ENCODE assay signal across 9 mouse cellular contexts in genomic region chr15:102510590-102511284, GRCm38 (mm10). TPM values are rescaled to one million over a fixed set of nuclear protein-coding genes. Genes with fewer than 3 reads are reported as not detected.
DNase-seq lines count a peak whose midpoint lies in the region; ATAC-seq and TF ChIP-seq lines count a peak whose summit lies in the region.
"Had no signal": no experiment of that assay in that cellular context is flagged by ENCODE, and none has a peak within 500 bp of the region (broad histone marks: within the 10 kb centered on the region; RNA-seq: fewer than 3 reads in every experiment).

No protein-coding gene starts in this region.

- peak; percentile 98 for DNase-seq in ES-CJ7 (ENCODE audit: low read depth, low spot score)
- DNase-seq in cerebellum, adult 11 months, result peak; percentile 74
- DNase-seq in forebrain, embryonic 14.5 days (ENCODE audit: low spot score), result peak; percentile 93
- peak; percentile 79 to 86 for DNase-seq in heart, postnatal 14 days
- DNase-seq in layer of hippocampus, adult 11-12 months (ENCODE audit: low spot score), result peak; percentile 90
- DNase-seq in liver, postnatal 0 days, result peak; percentile 85

- no peak for TF ChIP-seq CTCF in liver, postnatal 0 days (IDR thresholded peaks at IDR 0.05; ENCODE audit: low read depth)
- 0 out of 2 replicates have a peak, but pooled peaks have one; percentile 7 for TF ChIP-seq CTCF in testis, adult 2 months (IDR thresholded peaks at IDR 0.05; ENCODE audit: control insufficient read depth, insufficient read depth, insufficient replicate concordance, low read depth, low read length)

- peaks cover 36% of the 10 kb centered on the region for H3K4me1 ChIP-seq in forebrain, embryonic 14.5 days (ENCODE audit: control insufficient read depth, insufficient read depth, low read length)
- peaks cover 10% of the 10 kb centered on the region for H3K4me1 ChIP-seq in liver, postnatal 0 days (ENCODE audit: insufficient read depth)
- H3K4me1 ChIP-seq in neural tube, embryonic 14.5 days (ENCODE audit: control insufficient read depth, insufficient read depth, low read length), result peaks cover 38% of the 10 kb centered on the region
- H3K4me1 ChIP-seq in testis, adult 2 months (ENCODE audit: control insufficient read depth, insufficient read depth, low read length), result peaks cover 14% of the 10 kb centered on the region

- H3K4me2 ChIP-seq in forebrain, embryonic 14.5 days (ENCODE audit: low read length), result peak overlapping the region; percentile 82
- H3K4me2 ChIP-seq in liver, postnatal 0 days (ENCODE audit: low read depth, low read length), result peak overlapping the region; percentile 97
- peak overlapping the region; percentile 51 for H3K4me2 ChIP-seq in neural tube, embryonic 14.5 days (ENCODE audit: low read depth, low read length)

- peak; percentile 19; the same call in 1 of the 2 replicates for TF ChIP-seq POLR2A in testis, adult 2 months (IDR thresholded peaks at IDR 0.05; ENCODE audit: control insufficient read depth, low read depth, low read length)

- no peaks in the 10 kb centered on the region for H3K27me3 ChIP-seq in forebrain, embryonic 14.5 days (replicated peaks; ENCODE audit: control insufficient read depth, insufficient read depth, low read length)
- H3K27me3 ChIP-seq in liver, postnatal 0 days (ENCODE audit: insufficient read depth, low read length), result no peaks in the 10 kb centered on the region
- H3K27me3 ChIP-seq in neural tube, embryonic 14.5 days (ENCODE audit: control insufficient read depth, insufficient read depth, low read length), result no peaks in the 10 kb centered on the region
- H3K27me3 ChIP-seq in testis, adult 2 months (ENCODE audit: control insufficient read depth, insufficient read depth, low read length), result no peaks in the 10 kb centered on the region

- H3K27ac ChIP-seq in forebrain, embryonic 14.5 days (ENCODE audit: low read depth, low read length), result peak overlapping the region; percentile 86
- no peak overlapping the region for H3K27ac ChIP-seq in liver, postnatal 0 days (ENCODE audit: low read depth)
- peak overlapping the region; percentile 79 for H3K27ac ChIP-seq in neural tube, embryonic 14.5 days (ENCODE audit: low read depth, low read length)
- H3K27ac ChIP-seq in testis, adult 2 months (ENCODE audit: control insufficient read depth, insufficient read depth, low read depth, low read length), result peak overlapping the region; percentile 39

- intact Hi-C loops in heart, postnatal 14 days (cut with DNase I), result no loop called here

- ATAC-seq in forebrain, embryonic 14.5 days, result peak; percentile 97
- ATAC-seq in liver, postnatal 0 days, result peak; percentile 92
- ATAC-seq in neural tube, embryonic 14.5 days (ENCODE audit: low read depth), result peak; percentile 94

- H3K9me3 ChIP-seq in forebrain, embryonic 14.5 days (replicated peaks; ENCODE audit: control insufficient read depth, low read length), result no peaks in the 10 kb centered on the region
- H3K9me3 ChIP-seq in liver, postnatal 0 days (ENCODE audit: low read length), result no peaks in the 10 kb centered on the region
- H3K9me3 ChIP-seq in neural tube, embryonic 14.5 days (ENCODE audit: control insufficient read depth, low read length), result no peaks in the 10 kb centered on the region

- H3K9ac ChIP-seq in forebrain, embryonic 14.5 days (ENCODE audit: low read length), result peak overlapping the region; percentile 66
- H3K9ac ChIP-seq in liver, postnatal 0 days (replicated peaks), result peak overlapping the region; percentile 58
- peak overlapping the region; percentile 44 for H3K9ac ChIP-seq in neural tube, embryonic 14.5 days (replicated peaks; ENCODE audit: low read depth, low read length)

- peak overlapping the region; percentile 57 for H3K4me3 ChIP-seq in forebrain, embryonic 14.5 days (ENCODE audit: low read depth, low read length)
- H3K4me3 ChIP-seq in liver, postnatal 0 days (ENCODE audit: low read depth, low read length), result peak overlapping the region; percentile 64
- peak overlapping the region; percentile 43 for H3K4me3 ChIP-seq in neural tube, embryonic 14.5 days (ENCODE audit: low read depth, low read length)
- H3K4me3 ChIP-seq in testis, adult 2 months (ENCODE audit: control insufficient read depth, low read depth, low read length), result peak overlapping the region; percentile 83

- TF ChIP-seq EP300 in liver, postnatal 0 days (IDR thresholded peaks at IDR 0.05; ENCODE audit: low read depth), result no peak

- 5% methylated on average over 34 of the region's 34 CpGs for WGBS in forebrain, embryonic 14.5 days
- WGBS in liver, postnatal 0 days (ENCODE audit: insufficient replicate concordance), result 5% methylated on average over 32 of the region's 34 CpGs
- WGBS in neural tube, embryonic 14.5 days, result 3% methylated on average over 34 of the region's 34 CpGs

- peaks cover 21% of the 10 kb centered on the region for H3K36me3 ChIP-seq in forebrain, embryonic 14.5 days (ENCODE audit: control insufficient read depth, insufficient read depth, low read length)
- H3K36me3 ChIP-seq in liver, postnatal 0 days (replicated peaks; ENCODE audit: insufficient read depth, low read length), result no peaks in the 10 kb centered on the region
- H3K36me3 ChIP-seq in neural tube, embryonic 14.5 days (ENCODE audit: control insufficient read depth, insufficient read depth, low read length), result peaks cover 6% of the 10 kb centered on the region; the same call in 1 of the 2 replicates
- no peaks in the 10 kb centered on the region for H3K36me3 ChIP-seq in testis, adult 2 months (ENCODE audit: control insufficient read depth, insufficient read depth, low read length)

RNA-seq across cellular contexts. Expression of gene Map3k12, which starts 6.1 kb away (rescaled TPM):
- 28.6 and 36.9 TPM in 2 replicates for polyA plus RNA-seq in forebrain, embryonic 14.5 days (2014; fragmentation: Nextera tagmentation; extraction: Ambion mirVana)
- 1 to 10 TPM; 4.7 to 4.8 TPM for total RNA-seq in heart, postnatal 14 days (2021)
- polyA plus RNA-seq in liver, postnatal 0 days (2015; fragmentation: Nextera tagmentation; extraction: Ambion mirVana), result 0.53 and 0.85 TPM in 2 replicates
- 44.8 and 48.8 TPM in 2 replicates for polyA plus RNA-seq in neural tube, embryonic 14.5 days (2014; fragmentation: Nextera tagmentation; extraction: Ambion mirVana)
- 7.0 and 7.8 TPM in 2 replicates for polyA plus RNA-seq in testis, adult 2 months (2012; rRNA removed)

RNA-seq across cellular contexts. Expression of gene Gm10337, which starts 7.2 kb away (rescaled TPM):
- 13.4 TPM in 1 of 2 replicates, not detected in the other for polyA plus RNA-seq in forebrain, embryonic 14.5 days (2014; fragmentation: Nextera tagmentation; extraction: Ambion mirVana)
- not detected for total RNA-seq in heart, postnatal 14 days (2021)
- not detected in 2 replicates for polyA plus RNA-seq in liver, postnatal 0 days (2015; fragmentation: Nextera tagmentation; extraction: Ambion mirVana)
- 8.5 TPM in 1 of 2 replicates, not detected in the other for polyA plus RNA-seq in neural tube, embryonic 14.5 days (2014; fragmentation: Nextera tagmentation; extraction: Ambion mirVana)
- polyA plus RNA-seq in testis, adult 2 months (2012; rRNA removed), result not detected in 2 replicates
- polyA plus RNA-seq: gonadal fat pad, adult 2 months had no signal

RNA-seq across cellular contexts. Expression of gene Tarbp2, which starts 7.3 kb away (rescaled TPM):
- 83.9 and 90.7 TPM in 2 replicates for polyA plus RNA-seq in forebrain, embryonic 14.5 days (2014; fragmentation: Nextera tagmentation; extraction: Ambion mirVana)
- 10 to 100 TPM; 38.4 to 46.8 TPM for total RNA-seq in heart, postnatal 14 days (2021)
- polyA plus RNA-seq in liver, postnatal 0 days (2015; fragmentation: Nextera tagmentation; extraction: Ambion mirVana), result 26.8 and 27.8 TPM in 2 replicates
- 86.4 and 87.7 TPM in 2 replicates for polyA plus RNA-seq in neural tube, embryonic 14.5 days (2014; fragmentation: Nextera tagmentation; extraction: Ambion mirVana)
- polyA plus RNA-seq in testis, adult 2 months (2012; rRNA removed), result 335 and 372 TPM in 2 replicates

RNA-seq across cellular contexts. Expression of gene Npff, which starts 14.0 kb away (rescaled TPM):
- 1.3 and 1.4 TPM in 2 replicates for polyA plus RNA-seq in forebrain, embryonic 14.5 days (2014; fragmentation: Nextera tagmentation; extraction: Ambion mirVana)
- total RNA-seq in heart, postnatal 14 days (2021), result 1 to 10 TPM; 2.7 to 3.5 TPM
- polyA plus RNA-seq in liver, postnatal 0 days (2015; fragmentation: Nextera tagmentation; extraction: Ambion mirVana), result 0.42 and 0.60 TPM in 2 replicates
- 16.0 and 23.9 TPM in 2 replicates for polyA plus RNA-seq in neural tube, embryonic 14.5 days (2014; fragmentation: Nextera tagmentation; extraction: Ambion mirVana)
- polyA plus RNA-seq in testis, adult 2 months (2012; rRNA removed), result 0.67 and 0.77 TPM in 2 replicates

RNA-seq across cellular contexts. Expression of gene Pcbp2, which starts 40.4 kb away (rescaled TPM):
- 187 and 226 TPM in 2 replicates for polyA plus RNA-seq in forebrain, embryonic 14.5 days (2014; fragmentation: Nextera tagmentation; extraction: Ambion mirVana)
- total RNA-seq in heart, postnatal 14 days (2021), result 100 to 1,000 TPM; 479 to 482 TPM
- polyA plus RNA-seq in liver, postnatal 0 days (2015; fragmentation: Nextera tagmentation; extraction: Ambion mirVana), result 68.4 and 70.9 TPM in 2 replicates
- 159 and 160 TPM in 2 replicates for polyA plus RNA-seq in neural tube, embryonic 14.5 days (2014; fragmentation: Nextera tagmentation; extraction: Ambion mirVana)
- 1,040 and 1,129 TPM in 2 replicates for polyA plus RNA-seq in testis, adult 2 months (2012; rRNA removed)
